Mouse (Mus musculus) thymus, postnatal 10 days (tissue): ENCODE data around the gene Pde4d.

Source experiments
- DNase-seq, 2 experiments: peaks; one replicate each; pipeline ENCODE4 v3.0.0; 2021; ENCODE audit warnings: low spot score in 2 of 2

The Pde4d gene

GRCm38 (mm10) chr13:109752236-109752863 is 1302.6 kb downstream of the Pde4d start:
- DNase-seq, result no peak

DNA sequence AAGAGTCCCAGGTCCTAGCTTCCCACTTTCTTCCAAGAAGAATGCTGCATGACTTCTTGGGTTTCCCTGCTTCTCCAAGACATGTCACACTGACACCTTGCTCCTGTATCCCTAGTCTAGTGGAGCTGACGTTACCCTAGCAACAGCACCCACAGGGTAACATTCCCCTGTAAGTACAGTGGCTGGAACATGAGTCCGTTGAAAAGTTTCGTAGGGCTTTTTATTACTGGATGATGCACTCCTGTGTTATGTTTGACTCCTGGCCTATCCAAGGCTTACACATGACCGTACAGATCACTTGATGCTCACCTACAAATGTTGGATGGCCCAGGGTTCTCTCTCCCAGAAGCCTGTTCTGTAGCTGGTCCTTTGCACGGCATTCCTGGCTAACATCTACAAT is 1307.1 kb downstream of the Pde4d start:
- DNase-seq, result no peak

- peak in 1 of 2 experiments; percentile 7 for DNase-seq
Measured at GRCm38 (mm10) chr13:109759201-109759600, 1309.5 kb downstream of the Pde4d start.

GRCm38 (mm10) chr13:109761081-109761480 is 1311.3 kb downstream of the Pde4d start:
- no peak for DNase-seq

DNA sequence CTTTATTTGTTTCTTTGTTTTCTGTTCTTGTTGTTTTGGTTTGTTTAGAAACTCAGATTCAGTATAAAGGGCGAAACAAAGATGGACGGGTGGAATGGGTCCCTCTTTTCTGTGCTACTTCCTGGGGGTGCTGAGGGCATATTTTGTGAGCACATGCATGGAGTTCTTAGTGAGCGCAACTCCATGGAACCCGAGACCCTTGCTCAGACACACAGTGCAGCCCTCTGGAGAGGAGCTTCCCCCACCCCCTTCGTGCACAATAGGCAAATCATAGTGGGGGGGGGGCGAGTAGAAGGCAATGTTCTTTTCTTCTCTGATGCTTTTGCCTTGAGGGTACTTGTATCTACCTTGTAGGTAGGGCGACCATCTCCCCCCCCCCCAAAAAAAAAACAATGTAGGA is 1325.0 kb downstream of the Pde4d start:
- no peak for DNase-seq

DNA sequence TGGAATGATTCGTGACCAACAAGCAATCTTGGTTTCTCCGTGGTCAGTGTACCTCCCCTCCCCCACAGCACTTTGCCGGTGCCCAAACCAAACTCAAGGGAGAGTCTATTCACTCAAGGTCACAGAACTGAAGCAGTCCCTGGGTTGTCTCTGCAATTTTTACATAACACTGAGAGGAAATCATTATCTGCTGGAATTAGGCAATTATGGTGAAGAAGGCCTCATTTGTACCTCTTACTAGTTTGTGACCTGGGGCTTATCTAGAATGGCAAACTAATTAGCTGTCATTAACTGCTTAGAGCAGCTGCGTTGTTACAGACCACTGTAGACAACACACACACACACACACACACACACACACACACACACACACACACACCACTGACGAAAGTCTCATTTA is 1325.4 kb downstream of the Pde4d start:
- DNase-seq, result no peak

GRCm38 (mm10) chr13:109776116-109776515 is 1326.4 kb downstream of the Pde4d start:
- DNase-seq, result peak; percentile 90 to 95

- DNase-seq, result no peak
Measured at GRCm38 (mm10) chr13:109776995-109777394, 1327.2 kb downstream of the Pde4d start.

- DNase-seq, result no peak
Measured at GRCm38 (mm10) chr13:109777441-109777840, 1327.7 kb downstream of the Pde4d start.

GRCm38 (mm10) chr13:109778297-109778835 is 1328.6 kb downstream of the Pde4d start:
- no peak for DNase-seq

GRCm38 (mm10) chr13:109781466-109781865 is 1331.7 kb downstream of the Pde4d start:
- no peak for DNase-seq

GRCm38 (mm10) chr13:109788604-109789003 is 1338.9 kb downstream of the Pde4d start:
- DNase-seq, result no peak

DNA sequence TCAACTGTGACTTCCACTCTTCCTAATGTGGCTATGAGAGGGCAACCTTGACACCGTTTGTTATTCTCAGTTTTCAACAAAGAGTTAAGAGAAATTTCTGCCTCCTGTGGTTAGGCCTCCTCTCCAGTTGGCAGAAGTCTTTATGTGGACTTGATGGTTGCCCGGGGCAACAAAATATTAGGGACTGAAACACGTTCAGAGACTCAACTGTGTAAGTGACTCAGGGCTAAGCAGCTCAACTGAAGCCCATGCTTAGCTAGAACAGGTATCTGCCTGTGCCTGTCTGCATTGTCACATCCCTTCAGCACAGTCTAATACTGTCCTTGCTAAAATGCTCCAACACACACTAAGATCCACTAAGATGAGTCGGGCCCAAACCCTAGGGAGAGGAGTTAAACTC is 1339.4 kb downstream of the Pde4d start:
- no peak for DNase-seq

DNA sequence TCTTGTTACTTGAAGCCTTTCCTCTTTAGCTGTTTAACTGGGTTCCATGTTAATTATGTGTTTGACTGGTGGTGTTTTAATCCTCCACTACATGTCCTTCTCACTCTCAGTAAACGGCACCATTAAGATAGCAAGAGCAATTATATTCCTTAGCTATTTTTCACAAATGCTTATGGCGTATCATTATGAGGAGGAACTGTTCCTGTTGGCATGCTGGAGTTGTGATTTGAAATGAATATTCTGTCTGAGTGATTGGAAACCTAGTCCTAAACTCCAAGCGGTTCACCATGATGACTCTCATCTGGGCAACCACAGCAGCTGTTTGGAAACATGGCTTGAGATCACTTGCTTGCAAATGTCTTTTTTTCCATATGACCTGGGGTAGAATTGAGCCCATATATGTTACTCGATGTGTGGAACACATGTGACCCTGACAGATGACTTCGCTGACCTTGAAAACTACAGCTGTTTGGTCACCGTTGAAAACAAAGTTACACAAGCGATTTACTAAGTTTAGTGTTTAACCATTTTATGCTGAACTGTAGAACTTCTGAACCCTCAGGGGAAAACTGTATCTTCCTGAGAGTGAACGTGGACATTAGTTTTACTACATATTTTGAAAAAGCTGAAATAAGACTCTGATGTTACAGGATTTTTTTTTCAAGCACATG is 1340.4 kb downstream of the Pde4d start:
- no peak for DNase-seq

- DNase-seq, result no peak
Measured at GRCm38 (mm10) chr13:109793918-109794317, 1344.2 kb downstream of the Pde4d start.

- DNase-seq, result no peak
Measured at GRCm38 (mm10) chr13:109798651-109799050, 1348.9 kb downstream of the Pde4d start.

DNA sequence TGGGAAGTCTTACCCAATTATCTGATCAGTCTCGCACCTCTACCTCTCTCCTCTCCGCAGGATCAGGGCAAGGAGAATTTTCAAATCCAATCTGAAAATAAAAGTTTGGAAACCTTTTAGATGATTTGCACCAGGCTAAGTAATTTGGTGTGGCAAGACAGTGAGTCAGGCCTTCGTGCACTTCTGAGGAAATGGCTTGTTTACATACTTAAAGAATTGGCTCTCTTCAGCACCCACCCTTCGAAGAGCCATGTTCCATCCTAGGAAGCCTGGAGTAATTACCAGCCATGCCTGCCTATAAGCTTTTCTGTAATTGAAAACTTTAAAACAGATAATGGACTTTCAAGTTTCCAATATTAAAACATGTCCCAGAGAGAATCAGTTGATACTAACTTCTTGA is 1352.5 kb downstream of the Pde4d start:
- no peak for DNase-seq

- DNase-seq, result no peak
Measured at GRCm38 (mm10) chr13:109806193-109806966, 1356.6 kb downstream of the Pde4d start.

- no peak for DNase-seq
Measured at GRCm38 (mm10) chr13:109807036-109807435, 1357.3 kb downstream of the Pde4d start.

GRCm38 (mm10) chr13:109807446-109807845 is 1357.7 kb downstream of the Pde4d start:
- DNase-seq, result no peak

GRCm38 (mm10) chr13:109808039-109808438 is 1358.3 kb downstream of the Pde4d start:
- DNase-seq, result no peak

DNA sequence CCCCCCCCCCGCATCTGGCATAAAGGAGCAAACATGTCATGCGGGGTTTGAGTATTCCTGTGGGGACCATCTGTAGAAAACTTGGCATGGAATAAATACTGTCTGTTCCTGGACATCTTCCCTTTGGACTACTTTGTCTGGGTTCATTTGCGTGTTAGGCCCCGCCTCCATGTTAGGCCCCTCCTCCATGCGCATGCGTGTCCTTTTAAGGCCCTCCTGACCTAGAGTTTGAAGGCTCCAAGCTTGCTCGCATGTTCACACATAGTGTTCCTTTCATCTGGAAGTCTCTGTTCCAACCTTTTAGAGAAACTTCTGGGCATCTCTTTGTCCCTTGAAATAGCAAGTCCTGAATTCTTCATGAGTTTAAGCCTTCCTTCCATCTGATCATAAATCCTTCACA is 1359.2 kb downstream of the Pde4d start:
- no peak for DNase-seq

- no peak for DNase-seq
Measured at GRCm38 (mm10) chr13:109809646-109810045, 1359.9 kb downstream of the Pde4d start.
